Mouse (Mus musculus) forebrain, embryonic 10.5 days (tissue): ENCODE measurements around the gene Sipa1. TPM values are rescaled to one million over a fixed set of nuclear protein-coding genes. Genes with fewer than 3 reads are reported as not detected.
A peak's percentile ranks its signal among the peaks of the same experiment; 100 is the strongest.
"Not testable (repeated sequence)": the region's sequence is repeated elsewhere in the genome, so short reads cannot be mapped to it uniquely, and the experiment has no call there.

Source experiments
- DNase-seq: peaks from one replicate; pipeline ENCODE4 v3.0.0-alpha.2; 2017; ENCODE audit warnings: low spot score; ENCODE audit errors: extremely low spot score
- H3K27ac ChIP-seq: fragments of 300-500 bp; sonication (generic); 2 replicates; pipeline ENCODE4 v1.5.1; 2016; ENCODE audit warnings: mild to moderate bottlenecking
- H3K27me3 ChIP-seq: fragments of 300-500 bp; sonication (generic); 2 replicates; pipeline ENCODE4 v1.6.1; 2016; ENCODE audit warnings: mild to moderate bottlenecking; ENCODE audit not compliant: poor library complexity, severe bottlenecking
- H3K36me3 ChIP-seq: fragments of 300-500 bp; sonication (generic); replicated peaks from 2 replicates; pipeline ENCODE4 v1.6.1; 2016; ENCODE audit warnings: mild to moderate bottlenecking, moderate library complexity
- H3K4me1 ChIP-seq: fragments of 300-500 bp; sonication (generic); 2 replicates; pipeline ENCODE4 v1.6.1; 2016
- H3K4me3 ChIP-seq: fragments of 300-500 bp; sonication (generic); 2 replicates; pipeline ENCODE4 v1.5.1; 2016; ENCODE audit warnings: mild to moderate bottlenecking, moderate library complexity
- H3K9me3 ChIP-seq: fragments of 300-500 bp; sonication (generic); 2 replicates; pipeline ENCODE4 v1.6.1; 2016; ENCODE audit warnings: mild to moderate bottlenecking, moderate library complexity
- WGBS: fragments of 180-500 bp; shearing (Covaris S2); methylation state at CpG from one replicate; pipeline ENCODE4 v1.1.7; 2016; 5-methylcytosine and 5-hydroxymethylcytosine counted together
- polyA plus RNA-seq: library from polyadenylated mRNA; unstranded; fragments of >200 nt; fragmentation: Nextera tagmentation; extraction: Ambion mirVana; gene quantifications from 2 replicates; pipeline ENCODE4 v1.2.1, GENCODE M21; 2016

The Sipa1 gene
- polyA plus RNA-seq, 1 experiment from 2014 or later: 20.9 TPM

- WGBS: 61% methylated on average over 10 of the region's 10 CpGs
- Histone ChIP-seq H3K27me3 (peaks cover 13% of the 10 kb centered on the region), H3K36me3 (peaks cover 70% of the 10 kb centered on the region), H3K4me3 (peak overlapping the region; percentile 94), H3K4me1 (peaks cover 70% of the 10 kb centered on the region), H3K9me3 (no peaks in the 10 kb centered on the region), H3K27ac (peak overlapping the region; percentile 89)
- no peak for DNase-seq
Observed at GRCm38 (mm10) chr19:5692086-5692912, 28.8 kb upstream of the Sipa1 start.

- Histone ChIP-seq H3K27me3 (peaks cover 13% of the 10 kb centered on the region), H3K4me3 (peak overlapping the region; percentile 94), H3K4me1 (peaks cover 72% of the 10 kb centered on the region), H3K27ac (peak overlapping the region; percentile 89), H3K9me3 (no peaks in the 10 kb centered on the region), H3K36me3 (peaks cover 70% of the 10 kb centered on the region)
- no peak for DNase-seq
- 89% methylated on average over 5 of the region's 5 CpGs for WGBS
Observed at GRCm38 (mm10) chr19:5691601-5692000, 28.1 kb upstream of the Sipa1 start.

GRCm38 (mm10) chr19:5690343-5690735 is 26.8 kb upstream of the Sipa1 start:
- Histone ChIP-seq H3K36me3 (peaks cover 70% of the 10 kb centered on the region), H3K4me3 (peak overlapping the region; percentile 94), H3K9me3 (no peaks in the 10 kb centered on the region), H3K4me1 (peaks cover 59% of the 10 kb centered on the region), H3K27ac (peak overlapping the region; percentile 89), H3K27me3 (peaks cover 6% of the 10 kb centered on the region)
- DNase-seq: no peak
- 77% methylated on average over 15 of the region's 15 CpGs for WGBS

GRCm38 (mm10) chr19:5689565-5690342 is 26.2 kb upstream of the Sipa1 start:
- Histone ChIP-seq H3K27ac (peak overlapping the region; percentile 89), H3K4me1 (peaks cover 55% of the 10 kb centered on the region), H3K4me3 (peak overlapping the region; percentile 94), H3K9me3 (no peaks in the 10 kb centered on the region), H3K27me3 (peaks cover under 1% of the 10 kb centered on the region; the same call in 1 of the 2 replicates), H3K36me3 (peaks cover 70% of the 10 kb centered on the region)
- peak; percentile 74 for DNase-seq
- 14% methylated on average over 42 of the region's 42 CpGs for WGBS

GRCm38 (mm10) chr19:5689088-5689428 is 25.6 kb upstream of the Sipa1 start:
- DNase-seq: no peak
- Histone ChIP-seq H3K36me3 (peaks cover 72% of the 10 kb centered on the region), H3K27ac (peak overlapping the region; percentile 89), H3K27me3 (no peaks in the 10 kb centered on the region), H3K9me3 (no peaks in the 10 kb centered on the region), H3K4me3 (peak overlapping the region; percentile 94), H3K4me1 (peaks cover 55% of the 10 kb centered on the region)
- WGBS: under 1% methylated on average over 7 of the region's 7 CpGs

- under 1% methylated on average over 69 of the region's 69 CpGs for WGBS
- no peaks in the 10 kb centered on the region for H3K27me3 ChIP-seq
- peak; percentile 98 for DNase-seq
- H3K36me3 ChIP-seq: peaks cover 72% of the 10 kb centered on the region
- H3K4me1 ChIP-seq: peaks cover 55% of the 10 kb centered on the region
- peak within 1 kb of the TSS; percentile 94 for H3K4me3 ChIP-seq
- peak within 1 kb of the TSS; percentile 89 for H3K27ac ChIP-seq
- no peaks in the 10 kb centered on the region for H3K9me3 ChIP-seq
Observed at GRCm38 (mm10) chr19:5688200-5689087, 24.9 kb upstream of the Sipa1 start, which contains the start of the genes Map3k11 and Pcnx3. Gene Map3k11 (plus strand): TSS chr19:5688742. Gene Pcnx3 (minus strand): TSS chr19:5688908.

GRCm38 (mm10) chr19:5687738-5688137 is 24.2 kb upstream of the Sipa1 start:
- 19% methylated on average over 9 of the region's 9 CpGs for WGBS
- peaks cover 72% of the 10 kb centered on the region for H3K36me3 ChIP-seq
- H3K9me3 ChIP-seq: no peaks in the 10 kb centered on the region
- DNase-seq: no peak
- no peaks in the 10 kb centered on the region for H3K27me3 ChIP-seq
- peaks cover 49% of the 10 kb centered on the region for H3K4me1 ChIP-seq
- H3K4me3 ChIP-seq: peak overlapping the region; percentile 94
- peak overlapping the region; percentile 89 for H3K27ac ChIP-seq

- not testable (repeated sequence) for H3K27ac ChIP-seq, DNase-seq, H3K27me3 ChIP-seq, H3K9me3 ChIP-seq
- peak overlapping the region; percentile 94 for H3K4me3 ChIP-seq
- WGBS: 93% methylated on average over 12 of the region's 12 CpGs
- H3K36me3 ChIP-seq: peaks cover 72% of the 10 kb centered on the region
- peaks cover 42% of the 10 kb centered on the region for H3K4me1 ChIP-seq
Observed at GRCm38 (mm10) chr19:5686954-5687353, 23.4 kb upstream of the Sipa1 start.

GRCm38 (mm10) chr19:5686437-5686836 is 22.9 kb upstream of the Sipa1 start:
- WGBS: 91% methylated on average over 13 of the region's 13 CpGs
- 0 out of 2 replicates have a peak overlapping the region, but pooled peaks have one; percentile 1 for H3K4me3 ChIP-seq
- H3K36me3 ChIP-seq: peaks cover 72% of the 10 kb centered on the region
- no peaks in the 10 kb centered on the region for H3K27me3 ChIP-seq
- H3K9me3 ChIP-seq: no peaks in the 10 kb centered on the region
- DNase-seq: no peak
- peaks cover 36% of the 10 kb centered on the region for H3K4me1 ChIP-seq
- no peak overlapping the region for H3K27ac ChIP-seq

GRCm38 (mm10) chr19:5685861-5686260 is 22.4 kb upstream of the Sipa1 start:
- no peak overlapping the region for H3K27ac ChIP-seq
- H3K27me3 ChIP-seq: no peaks in the 10 kb centered on the region
- H3K9me3 ChIP-seq: no peaks in the 10 kb centered on the region
- WGBS: 96% methylated on average over 11 of the region's 11 CpGs
- no peak for DNase-seq
- no peak overlapping the region for H3K4me3 ChIP-seq
- peaks cover 31% of the 10 kb centered on the region for H3K4me1 ChIP-seq
- peaks cover 72% of the 10 kb centered on the region for H3K36me3 ChIP-seq

GRCm38 (mm10) chr19:5685431-5685830 is 21.9 kb upstream of the Sipa1 start:
- no peak overlapping the region for H3K27ac ChIP-seq
- no peak for DNase-seq
- H3K4me3 ChIP-seq: no peak overlapping the region
- peaks cover 72% of the 10 kb centered on the region for H3K36me3 ChIP-seq
- H3K27me3 ChIP-seq: no peaks in the 10 kb centered on the region
- no peaks in the 10 kb centered on the region for H3K9me3 ChIP-seq
- H3K4me1 ChIP-seq: peaks cover 26% of the 10 kb centered on the region
- WGBS: 93% methylated on average over 19 of the region's 19 CpGs

- no peaks in the 10 kb centered on the region for H3K27me3 ChIP-seq
- H3K9me3 ChIP-seq: no peaks in the 10 kb centered on the region
- no peak overlapping the region for H3K4me3 ChIP-seq
- 87% methylated on average over 13 of the region's 13 CpGs for WGBS
- peaks cover 73% of the 10 kb centered on the region for H3K36me3 ChIP-seq
- peaks cover 22% of the 10 kb centered on the region for H3K4me1 ChIP-seq
- DNase-seq: no peak
- H3K27ac ChIP-seq: no peak overlapping the region
Observed at GRCm38 (mm10) chr19:5684985-5685384, 21.5 kb upstream of the Sipa1 start.
